Mouse (Mus musculus) kidney, postnatal 14 days (tissue): Measurements from ENCODE around the gene Tnrc18.

ENCODE experiments used
- DNase-seq: peaks from one replicate; pipeline ENCODE4 v3.0.0; 2022; ENCODE audit warnings: mixed read lengths

Tnrc18 gene

GRCm38 (mm10) chr5:142771034-142771433, 46.4 kb downstream of the Tnrc18 start:
- DNase-seq: no peak

DNA sequence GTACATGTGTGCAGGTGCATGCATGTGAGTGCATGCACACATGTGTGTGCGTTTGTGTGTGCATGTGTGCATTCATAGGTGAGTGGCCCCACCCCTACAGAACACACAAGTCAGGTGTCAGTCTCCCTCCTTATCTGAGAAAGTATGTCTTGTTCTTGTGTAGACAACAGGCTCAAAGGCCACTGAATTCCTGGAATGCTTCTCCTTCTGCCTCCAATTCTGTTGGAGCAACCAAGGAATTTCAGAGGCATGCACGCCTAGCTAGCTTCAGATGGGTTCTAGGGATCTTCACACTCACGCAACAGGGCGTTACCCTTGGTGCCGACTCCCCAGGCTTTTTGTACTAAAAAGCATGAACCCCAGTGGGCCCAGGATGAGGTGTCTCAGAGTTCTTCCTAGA, 47.8 kb downstream of the Tnrc18 start:
- DNase-seq: peak; percentile 35

DNA sequence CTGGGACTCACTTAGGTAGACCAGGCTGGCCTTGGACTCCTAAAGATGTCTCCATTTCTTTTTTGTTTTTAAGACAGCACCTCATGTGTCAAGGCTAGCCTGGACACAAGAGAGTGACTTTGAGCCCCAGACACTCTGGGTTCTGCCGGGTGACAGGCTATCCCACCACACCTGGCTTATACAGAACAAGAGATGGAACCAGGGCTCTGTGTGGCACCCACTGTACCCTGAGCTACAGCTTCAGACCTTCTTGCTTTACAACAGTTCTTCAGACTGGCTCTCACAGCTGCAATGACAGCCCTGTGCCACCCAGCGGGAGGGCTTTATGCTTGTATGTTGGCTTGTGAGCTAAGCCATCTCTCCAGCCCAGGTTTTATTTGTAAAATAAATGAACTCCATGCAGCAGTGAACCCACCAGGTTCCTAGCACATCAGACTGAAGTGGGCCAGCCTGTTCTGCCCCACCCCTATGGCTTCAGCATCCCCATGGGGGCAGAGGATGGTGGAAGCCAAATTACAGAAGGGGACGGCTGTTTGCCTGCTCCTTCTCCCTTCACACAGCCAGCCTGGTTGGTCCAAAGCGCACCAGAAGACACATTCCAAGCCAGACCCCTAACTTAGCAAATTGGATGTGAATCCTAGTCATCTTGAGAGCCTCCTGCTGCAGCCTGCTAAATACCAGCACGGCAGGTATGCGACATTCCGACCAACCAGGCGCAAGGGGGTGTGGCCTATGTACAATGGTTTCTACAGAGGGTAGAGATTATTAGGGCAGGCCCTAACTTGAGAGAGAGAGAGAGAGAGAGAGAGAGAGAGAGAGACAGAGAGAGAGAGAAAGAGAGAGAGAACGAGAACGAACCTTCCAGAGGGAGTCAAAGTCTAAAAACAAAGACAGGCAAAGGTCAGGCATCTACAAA, 48.9 kb downstream of the Tnrc18 start:
- DNase-seq: no peak

DNA sequence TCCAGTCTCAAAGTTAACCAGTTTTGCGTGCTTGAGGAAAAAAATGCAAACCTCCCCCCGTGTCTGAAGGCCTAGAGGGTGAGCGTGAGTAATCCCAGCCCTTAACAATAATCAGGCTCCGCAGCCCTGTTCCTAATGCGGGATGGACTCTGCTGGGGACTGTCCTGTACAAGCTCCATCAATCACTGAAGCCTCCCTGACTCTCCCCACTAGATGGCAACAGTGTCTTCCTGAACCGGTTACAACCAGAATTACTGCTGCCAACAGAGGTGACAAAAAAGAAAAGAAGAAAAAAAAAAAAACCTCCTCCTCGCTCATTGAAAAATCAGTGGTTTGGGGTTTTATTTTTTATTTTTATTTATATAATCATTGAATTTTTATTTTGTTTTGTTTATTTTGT, 49.5 kb downstream of the Tnrc18 start:
- DNase-seq: peak; percentile 87

GRCm38 (mm10) chr5:142766708-142767107, 50.8 kb downstream of the Tnrc18 start:
- DNase-seq: no peak

GRCm38 (mm10) chr5:142764889-142765288, 52.6 kb downstream of the Tnrc18 start:
- DNase-seq: no peak

DNA sequence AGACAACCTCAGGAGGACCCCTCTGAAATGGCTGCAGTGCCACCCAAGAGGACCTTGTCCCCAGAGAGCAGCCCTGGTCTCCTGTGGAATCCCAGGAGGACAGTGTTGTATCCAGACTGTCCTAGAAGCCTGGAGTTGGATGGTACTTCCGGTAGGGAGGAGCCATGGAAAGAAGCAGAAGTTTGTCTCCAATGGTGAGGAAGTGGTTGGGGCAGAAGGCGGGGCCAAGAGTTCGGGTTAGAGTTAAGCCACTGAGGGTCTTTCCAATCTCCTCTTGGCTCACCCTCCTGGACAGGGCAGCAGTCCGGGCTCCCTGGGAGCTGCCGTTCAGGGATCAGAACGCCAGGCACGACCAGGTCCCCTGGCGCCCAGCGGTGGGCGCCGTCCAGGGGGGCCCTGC, 53.2 kb downstream of the Tnrc18 start:
- no peak for DNase-seq

- no peak for DNase-seq
These were observed 55.2 kb downstream of the Tnrc18 start for GRCm38 (mm10) chr5:142762082-142762807.

DNA sequence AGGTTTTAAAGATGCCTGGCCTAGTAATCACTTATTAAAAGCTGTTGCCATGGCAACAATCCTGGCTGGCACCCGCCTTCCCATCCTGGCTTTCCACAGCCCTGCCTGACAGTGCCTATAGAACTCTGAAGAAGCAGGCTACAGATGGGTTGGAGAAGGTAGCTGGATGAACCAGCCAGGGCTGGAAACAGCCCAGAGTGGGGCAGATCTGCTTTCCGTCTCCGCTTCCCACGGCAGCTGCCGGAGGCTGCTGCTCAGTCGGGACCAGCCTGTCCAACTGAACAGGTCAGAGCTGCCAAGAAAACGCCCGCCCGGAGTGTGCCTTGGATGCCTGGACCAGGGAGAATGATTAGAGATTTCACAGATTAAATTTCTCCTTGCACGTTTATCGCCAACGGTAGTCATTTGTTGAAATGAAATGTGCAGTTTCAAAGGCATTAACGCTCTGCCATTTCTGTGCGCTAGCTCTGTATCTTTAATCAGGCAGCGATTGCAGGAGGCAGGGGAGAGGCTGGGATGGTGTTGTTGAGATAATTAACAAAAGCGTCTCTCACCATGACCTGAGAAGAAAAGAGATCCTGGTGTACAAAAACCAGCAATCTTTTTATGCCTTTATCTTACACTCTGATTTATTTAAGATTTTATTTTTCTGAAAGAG, 56.0 kb downstream of the Tnrc18 start:
- no peak for DNase-seq

- no peak for DNase-seq
These were observed 57.7 kb downstream of the Tnrc18 start for GRCm38 (mm10) chr5:142759786-142760185.

GRCm38 (mm10) chr5:142752241-142752640, 65.2 kb downstream of the Tnrc18 start:
- DNase-seq: no peak

- DNase-seq: no peak
These were observed 67.3 kb downstream of the Tnrc18 start for GRCm38 (mm10) chr5:142750173-142750572.

DNA sequence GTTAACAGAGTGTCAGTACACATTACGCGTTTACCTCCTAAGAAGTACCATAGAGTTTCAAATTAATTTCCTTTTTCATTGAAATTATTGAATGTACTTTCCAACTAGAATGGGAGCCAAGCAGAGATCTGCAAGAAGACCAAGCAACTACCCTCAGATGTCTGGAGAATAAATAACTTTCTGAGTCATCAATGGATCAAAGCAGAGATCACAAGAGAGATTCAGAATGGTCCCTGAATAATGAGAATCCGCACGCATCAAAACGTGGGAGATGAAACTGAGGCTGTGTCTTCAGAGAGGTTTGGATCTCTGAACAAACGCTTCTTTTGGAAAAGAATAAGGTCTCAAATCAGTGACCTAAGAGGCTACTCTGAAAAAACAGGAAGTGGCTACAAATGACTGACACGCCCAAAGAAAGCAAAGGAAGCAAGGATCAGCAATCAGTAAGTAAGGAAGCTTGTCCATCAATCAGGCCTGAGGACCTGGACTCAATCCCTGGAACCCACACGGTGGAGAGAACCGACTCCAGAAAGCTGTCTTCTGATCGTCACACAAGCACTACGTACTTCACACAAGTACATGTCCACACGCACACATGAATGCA, 70.3 kb downstream of the Tnrc18 start:
- DNase-seq: no peak

GRCm38 (mm10) chr5:142739941-142740340, 77.5 kb downstream of the Tnrc18 start:
- no peak for DNase-seq

- DNase-seq: no peak
These were observed 85.5 kb downstream of the Tnrc18 start for GRCm38 (mm10) chr5:142731916-142732315.

- no peak for DNase-seq
These were observed 87.2 kb downstream of the Tnrc18 start for GRCm38 (mm10) chr5:142730295-142730694.

- no peak for DNase-seq
These were observed 89.2 kb downstream of the Tnrc18 start for GRCm38 (mm10) chr5:142728301-142728700.

DNA sequence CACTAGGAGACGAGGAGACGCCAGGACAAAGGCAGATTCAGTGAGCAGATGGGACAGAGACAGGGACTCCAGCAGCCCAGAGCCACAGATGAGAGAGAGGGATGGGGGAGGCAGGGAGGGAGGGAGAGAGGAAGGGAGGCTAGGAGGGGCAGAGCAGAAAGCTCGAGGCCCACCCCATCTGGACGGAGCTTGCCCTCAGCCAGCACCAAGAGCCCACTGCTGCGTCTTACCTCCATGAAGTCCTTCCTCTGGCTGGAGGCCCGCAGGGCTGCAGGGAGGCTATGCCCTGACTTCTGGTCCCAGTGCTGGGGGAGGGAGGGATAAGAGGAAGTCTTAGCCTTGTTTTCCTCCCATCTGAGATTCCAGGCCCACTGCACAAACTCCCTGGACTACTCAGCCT, 90.7 kb downstream of the Tnrc18 start:
- DNase-seq: no peak

- no peak for DNase-seq
These were observed 93.2 kb downstream of the Tnrc18 start for GRCm38 (mm10) chr5:142724265-142724664.

DNA sequence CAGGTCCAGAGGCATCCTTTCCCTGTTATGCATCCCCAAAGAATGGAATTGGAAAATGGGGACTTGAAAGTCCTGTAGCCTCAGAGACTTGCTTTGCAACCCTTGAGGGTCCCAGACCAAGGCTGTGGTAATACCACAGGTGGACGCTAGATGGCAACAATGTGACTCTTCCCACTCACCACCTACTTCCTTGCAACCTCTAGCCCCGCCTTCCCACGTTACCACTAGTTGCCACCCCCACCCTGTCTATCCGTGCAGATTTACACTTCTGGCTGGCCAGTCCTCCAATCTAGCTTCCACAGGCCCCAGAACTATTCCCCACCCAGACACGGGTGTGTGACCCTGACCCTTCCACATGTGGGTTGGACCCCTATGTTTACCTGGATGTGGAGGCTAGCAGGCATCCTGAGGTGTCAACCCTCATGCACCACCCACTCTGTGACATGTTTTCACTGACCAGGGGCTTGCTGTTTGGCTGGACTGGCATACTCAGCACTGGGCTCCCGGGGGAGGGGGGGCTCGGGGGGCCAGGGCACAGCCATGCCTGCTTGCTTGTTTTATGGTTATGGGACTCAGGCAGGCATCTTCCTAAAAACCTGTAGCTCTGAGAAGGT, 93.8 kb downstream of the Tnrc18 start:
- peak; percentile 78 for DNase-seq

GRCm38 (mm10) chr5:142719897-142720296, 97.6 kb downstream of the Tnrc18 start:
- no peak for DNase-seq

- no peak for DNase-seq
These were observed 99.0 kb downstream of the Tnrc18 start for GRCm38 (mm10) chr5:142718486-142718885.

DNA sequence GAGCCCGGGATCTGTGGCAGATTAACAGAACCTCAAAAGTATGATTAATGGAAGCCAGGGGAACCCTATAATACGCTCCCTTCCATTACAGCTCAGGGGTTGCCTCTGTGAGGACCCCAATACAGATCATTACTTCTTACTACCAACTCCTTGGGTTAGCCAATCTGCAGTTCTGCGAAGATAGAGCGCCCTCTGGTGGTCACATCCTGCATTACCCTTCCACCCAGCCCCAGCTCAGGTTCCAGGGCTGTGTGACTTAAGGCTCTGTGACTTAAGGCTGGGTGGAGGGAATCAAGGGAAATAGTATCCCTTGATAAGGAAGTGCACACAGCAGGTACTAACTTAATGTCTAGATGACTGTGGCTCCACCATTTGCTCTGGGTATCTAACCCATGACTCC, 99.4 kb downstream of the Tnrc18 start:
- peak; percentile 79 for DNase-seq
